Mouse (Mus musculus): ENCODE data around the gene Gm19402.
"Not testable (repeated sequence)": the region's sequence is repeated elsewhere in the genome, so short reads cannot be mapped to it uniquely, and the experiment has no call there.

Gene Gm19402

GRCm38 (mm10) chr10:77690356-77690807 lies at the start of gene Gm19402:
TSS of gene Gm19402 (minus strand) at chr10:77690757.
- DNase-seq = not testable (repeated sequence)

- DNase-seq = no peak
Measured at GRCm38 (mm10) chr10:77738929-77739328, 48.4 kb upstream of the Gm19402 start.

GRCm38 (mm10) chr10:77735928-77736327 lies 45.4 kb upstream of the Gm19402 start:
- DNase-seq = no peak

- DNase-seq = no peak
Measured at GRCm38 (mm10) chr10:77729241-77729640, 38.7 kb upstream of the Gm19402 start.

- DNase-seq = no peak
Measured at GRCm38 (mm10) chr10:77728280-77728679, 37.7 kb upstream of the Gm19402 start.

GRCm38 (mm10) chr10:77726186-77726585 lies 35.6 kb upstream of the Gm19402 start, which contains the start of gene Gm10100:
TSS of gene Gm10100 (plus strand) at chr10:77726486.
- DNase-seq = peak; percentile 6

GRCm38 (mm10) chr10:77724855-77725254 lies 34.3 kb upstream of the Gm19402 start:
- DNase-seq = no peak

GRCm38 (mm10) chr10:77720299-77720698 lies 29.7 kb upstream of the Gm19402 start, which contains the start of gene Krtap12-1:
TSS of gene Krtap12-1 (plus strand) at chr10:77720599.
- DNase-seq = not testable (repeated sequence)

- no peak for DNase-seq
Measured at GRCm38 (mm10) chr10:77715507-77715906, 24.9 kb upstream of the Gm19402 start, which contains the start of gene Gm10142. TSS of gene Gm10142 (plus strand) at chr10:77715807.

GRCm38 (mm10) chr10:77713734-77714133 lies 23.2 kb upstream of the Gm19402 start:
- no peak for DNase-seq

GRCm38 (mm10) chr10:77711157-77711556 lies 20.6 kb upstream of the Gm19402 start, which contains the start of gene Gm10024:
TSS of gene Gm10024 (plus strand) at chr10:77711457.
- not testable (repeated sequence) for DNase-seq

- DNase-seq = no peak
Measured at GRCm38 (mm10) chr10:77709831-77710230, 19.3 kb upstream of the Gm19402 start.

- no peak for DNase-seq
Measured at GRCm38 (mm10) chr10:77706326-77706725, 15.8 kb upstream of the Gm19402 start, which contains the start of gene Gm10272. TSS of gene Gm10272 (plus strand) at chr10:77706626.

- DNase-seq = no peak
Measured at GRCm38 (mm10) chr10:77697133-77697532, 6.6 kb upstream of the Gm19402 start, which contains the start of gene Gm9508. TSS of gene Gm9508 (minus strand) at chr10:77697233.

GRCm38 (mm10) chr10:77687021-77687420 lies 3.5 kb downstream of the Gm19402 start:
- DNase-seq = no peak

GRCm38 (mm10) chr10:77685895-77686664 lies 4.5 kb downstream of the Gm19402 start, which contains the start of gene Tspear:
TSS of gene Tspear (plus strand) at chr10:77686569.
- no peak for DNase-seq

GRCm38 (mm10) chr10:77684181-77684580 lies 6.4 kb downstream of the Gm19402 start:
- DNase-seq = no peak

GRCm38 (mm10) chr10:77682994-77683393 lies 7.6 kb downstream of the Gm19402 start:
- DNase-seq = no peak

GRCm38 (mm10) chr10:77677562-77677961 lies 13.0 kb downstream of the Gm19402 start:
- DNase-seq = no peak

- no peak for DNase-seq
Measured at GRCm38 (mm10) chr10:77673765-77674164, 16.8 kb downstream of the Gm19402 start.

GRCm38 (mm10) chr10:77671519-77671918 lies 19.0 kb downstream of the Gm19402 start:
- no peak for DNase-seq

- DNase-seq = no peak
Measured at GRCm38 (mm10) chr10:77670710-77671109, 19.8 kb downstream of the Gm19402 start.

- no peak for DNase-seq
Measured at GRCm38 (mm10) chr10:77667402-77667801, 23.2 kb downstream of the Gm19402 start.

GRCm38 (mm10) chr10:77666342-77666741 lies 24.2 kb downstream of the Gm19402 start:
- no peak for DNase-seq
